Mouse (Mus musculus) gastrocnemius, postnatal 10 days (tissue): ENCODE measurements around the gene Ano10. TPM values are rescaled to one million over a fixed set of nuclear protein-coding genes. Genes with fewer than 3 reads are reported as not detected.

Experiments
- DNase-seq: peaks from one replicate; pipeline ENCODE4 v3.0.0; 2021; ENCODE audit warnings: mixed read lengths
- total RNA-seq, 2 experiments: library from RNA; stranded (reverse); gene quantifications; 2 replicates each; pipeline ENCODE4 v1.2.3; 2021

Ano10 gene
- total RNA-seq, 2 experiments from 2014 or later, result 47.5 to 48.6 TPM

DNA sequence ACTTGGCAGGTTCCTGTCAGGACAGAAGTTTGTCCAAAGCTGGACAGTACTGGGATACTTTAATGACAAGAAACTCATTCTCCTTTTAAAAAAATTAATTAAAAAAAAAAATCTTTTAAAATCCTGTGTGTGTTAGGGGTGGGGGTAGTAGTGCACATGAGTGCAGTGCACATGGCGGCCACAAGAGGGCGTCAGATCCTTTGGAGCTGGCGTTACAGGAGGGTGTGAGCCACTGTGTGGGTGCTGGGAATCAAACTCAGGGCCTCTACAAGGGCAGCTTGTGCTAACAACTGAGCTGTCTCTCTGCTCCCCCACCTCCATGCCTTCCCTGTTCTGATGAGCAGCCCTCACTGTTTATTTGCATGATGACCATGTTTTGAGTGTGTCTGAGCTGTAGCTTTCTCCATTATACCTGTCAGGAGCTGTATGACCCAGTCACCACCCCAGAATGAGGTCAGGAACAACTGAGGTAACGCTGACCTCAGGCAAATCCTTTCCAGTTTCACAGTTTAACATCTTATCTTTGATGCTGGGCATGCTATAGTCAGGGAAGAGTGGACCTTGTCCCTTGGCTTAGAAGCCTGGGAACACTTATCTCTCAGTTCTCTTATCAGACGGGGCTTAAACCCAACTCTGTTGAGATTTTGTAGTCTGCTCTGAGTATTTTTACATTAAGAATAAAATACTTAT, 137.7 kb downstream of the Ano10 start:
- no peak for DNase-seq

DNA sequence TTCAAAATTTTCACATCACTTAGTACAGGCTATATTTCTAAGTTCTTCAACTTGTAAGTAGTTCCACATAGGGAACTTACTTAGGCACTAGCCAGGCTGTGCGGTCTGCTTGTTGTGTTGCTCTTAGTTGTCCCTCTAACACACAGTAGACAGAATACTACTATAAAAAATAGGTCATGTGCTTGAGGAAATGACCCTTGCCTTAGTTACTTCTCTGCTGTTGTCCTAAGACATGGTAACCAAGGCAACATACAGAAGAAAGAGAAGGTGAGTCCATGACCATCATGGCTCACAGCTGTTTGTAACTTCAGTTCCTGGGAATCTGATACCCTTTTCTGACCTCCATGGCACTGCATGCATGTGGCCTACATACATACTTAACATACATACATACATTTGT, 139.0 kb downstream of the Ano10 start:
- no peak for DNase-seq

DNA sequence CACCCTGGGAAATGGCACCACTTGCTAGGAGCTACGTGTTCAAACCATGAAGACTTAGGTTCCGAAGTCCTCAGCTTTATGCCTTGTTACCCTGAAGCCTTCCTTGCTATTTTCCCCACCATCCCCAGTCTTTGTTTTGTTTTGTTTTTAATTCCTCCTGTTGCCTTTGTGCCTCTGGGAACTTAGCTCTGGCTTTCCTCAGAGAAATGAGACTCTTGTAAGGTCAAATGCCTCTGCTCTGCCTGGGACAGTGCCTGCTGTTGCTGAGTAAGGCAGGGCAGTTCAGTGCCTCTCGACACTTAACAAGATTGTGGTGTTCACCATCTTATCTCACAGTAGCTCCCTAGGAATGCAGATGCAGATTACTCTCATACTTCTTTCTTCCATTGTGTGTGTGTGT, 140.8 kb downstream of the Ano10 start:
- no peak for DNase-seq

DNA sequence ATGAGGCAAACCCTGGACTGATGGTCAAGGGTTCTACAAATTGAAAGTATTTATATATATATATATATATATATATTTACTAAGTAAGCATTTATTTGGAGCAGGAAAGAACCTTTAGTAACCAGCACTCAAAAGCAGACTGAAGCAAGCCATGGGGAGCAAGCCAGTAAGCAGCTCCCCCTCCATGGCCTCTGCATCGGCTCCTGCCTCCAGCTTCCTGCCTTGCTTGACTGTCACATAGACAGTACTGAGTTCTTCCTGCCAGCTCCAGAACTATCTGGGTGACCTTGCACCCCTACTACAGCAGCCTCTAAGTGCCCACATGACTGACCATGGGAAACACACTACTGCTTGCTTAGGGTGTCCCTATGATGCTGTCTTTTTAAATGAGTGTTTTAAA, 141.7 kb downstream of the Ano10 start:
- no peak for DNase-seq

DNA sequence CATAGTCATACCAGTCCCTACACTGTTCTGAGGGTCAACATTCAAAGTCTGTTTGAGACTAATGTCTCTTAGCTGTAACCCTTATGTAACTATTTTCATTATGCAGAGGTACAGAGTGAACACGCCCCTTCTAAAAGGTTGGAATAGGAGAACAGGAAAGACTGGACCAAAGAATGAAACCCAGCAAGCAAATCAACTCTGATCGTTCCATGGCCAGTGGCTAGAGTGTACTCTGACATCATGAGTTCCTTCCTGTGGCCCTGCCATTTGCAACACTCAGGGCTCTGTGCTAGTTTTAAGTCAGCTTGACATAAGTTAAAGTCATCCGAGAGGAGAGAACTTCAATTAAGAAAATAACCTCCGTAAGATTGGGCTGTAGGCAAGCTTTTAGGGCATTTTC, 142.2 kb downstream of the Ano10 start:
- no peak for DNase-seq

DNA sequence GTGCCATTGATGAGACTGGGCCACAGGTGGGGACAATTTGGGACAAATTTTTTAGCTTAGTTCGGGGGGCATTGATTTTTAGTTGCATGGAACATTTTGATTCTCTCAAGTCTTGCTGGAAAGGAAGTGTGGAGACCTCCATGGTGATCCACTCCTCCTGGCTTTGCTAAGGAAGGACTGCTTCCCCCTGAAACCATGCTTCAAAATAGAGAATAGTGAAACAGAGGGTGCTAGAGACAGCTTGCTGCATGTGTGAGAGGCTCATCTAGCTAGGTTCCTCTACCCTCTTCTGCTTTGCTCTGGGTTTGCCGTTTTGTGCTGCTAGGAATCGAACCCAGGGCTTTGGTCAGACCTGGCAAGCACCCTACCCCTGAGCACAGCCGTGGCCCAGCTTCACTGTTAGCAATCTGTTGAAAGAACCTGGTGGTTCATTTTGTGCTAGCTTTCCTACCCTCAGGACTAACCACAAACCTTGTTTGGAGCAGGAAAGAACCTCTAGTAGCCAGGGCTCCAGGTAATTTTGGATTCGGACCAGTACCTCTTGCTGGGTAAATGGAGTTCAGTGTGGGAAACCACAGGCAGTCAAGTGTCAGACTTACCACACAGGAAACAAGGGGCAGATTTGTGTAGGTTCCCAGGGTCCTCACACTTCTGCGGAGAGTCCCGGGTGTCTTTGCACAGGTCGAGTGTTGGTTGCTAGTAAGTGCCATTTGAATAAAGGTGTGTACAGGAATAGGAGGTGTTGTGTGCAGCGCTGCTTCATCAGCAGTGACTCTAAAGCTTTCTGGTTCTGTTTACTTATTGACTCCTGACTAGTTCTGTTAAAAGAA, 144.0 kb downstream of the Ano10 start:
- no peak for DNase-seq

DNA sequence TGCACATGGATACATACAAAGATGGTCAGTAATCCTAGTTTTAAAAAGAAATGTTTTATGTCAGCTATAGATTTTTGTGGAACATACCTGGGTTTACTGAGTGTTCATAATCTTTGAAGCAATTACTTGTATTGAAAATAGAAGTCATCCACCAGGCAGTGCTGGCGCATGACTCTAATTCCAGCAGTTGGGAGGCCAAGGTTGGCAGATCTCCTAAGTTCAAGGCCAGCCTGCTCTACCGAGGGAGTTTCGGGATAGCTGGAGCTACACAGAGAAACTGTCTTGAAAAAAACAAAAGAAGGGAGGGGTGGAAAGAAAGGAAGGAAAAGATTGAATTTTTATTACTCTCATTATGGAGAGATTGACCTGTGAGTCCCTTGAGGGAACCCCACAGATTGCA, 145.9 kb downstream of the Ano10 start:
- DNase-seq, result no peak

DNA sequence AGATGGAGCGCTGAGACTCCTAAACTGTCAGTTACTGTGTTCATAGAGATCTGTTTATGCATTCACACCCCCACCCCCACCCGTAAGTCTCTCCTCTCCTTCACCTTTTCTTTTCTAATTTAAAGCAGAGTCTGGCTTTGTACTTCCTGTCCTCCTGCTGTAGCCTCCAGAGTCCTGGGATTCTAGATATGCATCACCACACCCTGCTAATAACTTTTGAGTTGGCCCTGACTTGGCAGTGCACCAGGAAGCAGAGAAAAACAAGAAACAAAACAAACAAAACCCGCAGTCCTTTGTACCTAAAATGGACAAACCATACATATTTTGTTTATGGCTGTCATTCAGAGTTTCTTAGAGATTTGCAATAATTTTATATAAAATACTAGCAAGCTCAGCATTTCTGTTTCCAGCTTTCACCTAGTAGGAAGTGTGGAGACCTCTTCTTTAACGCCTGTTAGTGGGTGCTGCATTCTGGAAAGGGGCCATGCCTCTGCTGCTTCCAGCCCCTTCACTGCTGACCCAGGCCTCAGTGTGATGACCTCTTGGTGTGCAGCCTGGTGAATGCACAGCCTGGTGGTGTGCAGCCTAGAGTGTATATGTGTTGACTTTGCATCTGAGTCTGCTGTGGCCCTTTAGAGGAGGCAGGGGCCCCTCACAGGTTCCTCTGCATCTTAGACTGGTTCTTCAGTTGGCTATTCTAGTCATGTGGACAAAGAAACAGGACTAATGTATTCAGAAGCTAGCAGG, 147.9 kb downstream of the Ano10 start:
- no peak for DNase-seq

DNA sequence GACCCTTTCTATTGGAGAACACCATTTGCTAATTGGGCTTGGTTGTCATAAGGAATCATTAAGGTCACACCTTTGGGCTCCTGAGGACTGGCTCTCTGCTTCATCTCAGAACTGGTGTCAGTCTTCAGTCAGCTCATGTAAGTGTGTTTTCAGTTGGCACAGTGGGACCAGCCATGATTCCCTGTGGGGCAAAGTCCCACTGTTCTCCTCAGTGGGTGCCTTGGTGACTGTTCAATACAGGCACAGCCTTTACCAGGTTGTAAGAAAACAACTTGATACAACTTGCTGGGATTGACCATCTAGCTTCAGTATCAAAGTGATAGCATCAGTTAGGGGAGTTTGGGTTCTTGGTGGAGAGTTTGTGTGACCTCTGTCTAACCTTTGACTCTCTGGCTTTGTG, 148.5 kb downstream of the Ano10 start:
- no peak for DNase-seq

DNA sequence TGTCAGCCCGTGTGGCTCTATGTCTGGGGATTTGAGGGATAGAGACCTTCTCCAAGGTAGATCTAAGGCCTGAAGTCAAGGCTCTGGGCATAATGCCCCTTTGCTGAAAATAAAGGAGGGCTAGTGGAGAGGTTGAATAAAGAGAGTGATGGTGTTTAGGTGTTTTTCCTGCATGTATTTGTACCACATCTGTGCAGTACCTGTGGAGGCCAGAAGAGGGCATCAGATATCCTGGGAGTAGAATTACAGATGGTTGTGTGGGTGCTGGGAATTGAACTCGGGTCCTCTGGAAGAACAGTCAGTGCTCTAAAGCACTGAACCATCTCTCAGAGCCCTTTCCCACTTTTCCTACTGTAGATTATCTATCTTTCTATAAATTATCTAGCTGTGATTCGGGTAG, 149.4 kb downstream of the Ano10 start:
- DNase-seq, result no peak

DNA sequence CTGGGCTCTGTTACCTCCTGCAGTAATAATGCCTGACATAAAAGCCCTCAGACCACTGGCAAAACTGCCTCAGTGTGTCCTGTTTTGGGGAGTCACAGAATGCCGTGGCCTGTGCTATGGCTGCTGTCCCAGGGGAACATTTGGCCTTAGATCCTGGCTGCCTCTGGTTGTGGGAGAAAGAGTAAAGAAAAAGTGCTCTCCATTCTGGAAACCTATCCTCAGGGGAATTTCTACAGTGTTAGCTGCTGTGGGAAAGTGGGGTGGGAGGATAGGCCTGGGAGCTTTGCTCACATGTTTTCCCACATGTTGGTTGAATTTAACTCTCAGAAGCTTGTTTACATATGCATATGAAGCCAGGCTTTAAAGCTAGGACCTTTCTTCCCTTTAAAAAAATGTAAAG, 151.0 kb downstream of the Ano10 start:
- no peak for DNase-seq

DNA sequence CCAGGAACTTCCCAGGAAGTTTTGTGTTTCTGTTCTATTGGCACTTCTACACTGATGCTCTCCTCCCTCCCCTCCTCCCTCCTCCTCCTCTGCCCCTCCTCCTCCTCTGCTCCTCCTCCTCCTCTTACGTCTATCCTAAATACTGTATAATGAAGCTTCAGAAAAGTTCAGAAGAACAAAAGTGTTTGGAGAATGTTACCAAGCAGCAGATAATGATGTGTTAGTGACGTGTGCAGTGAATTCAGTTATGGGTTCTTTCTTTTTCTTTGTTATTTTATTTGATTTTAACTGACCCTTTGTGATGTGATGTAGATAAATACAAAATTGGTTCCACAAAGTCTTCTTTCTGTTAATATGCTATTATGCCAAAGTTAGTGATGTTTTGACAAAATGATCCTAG, 155.0 kb downstream of the Ano10 start:
- DNase-seq, result no peak

DNA sequence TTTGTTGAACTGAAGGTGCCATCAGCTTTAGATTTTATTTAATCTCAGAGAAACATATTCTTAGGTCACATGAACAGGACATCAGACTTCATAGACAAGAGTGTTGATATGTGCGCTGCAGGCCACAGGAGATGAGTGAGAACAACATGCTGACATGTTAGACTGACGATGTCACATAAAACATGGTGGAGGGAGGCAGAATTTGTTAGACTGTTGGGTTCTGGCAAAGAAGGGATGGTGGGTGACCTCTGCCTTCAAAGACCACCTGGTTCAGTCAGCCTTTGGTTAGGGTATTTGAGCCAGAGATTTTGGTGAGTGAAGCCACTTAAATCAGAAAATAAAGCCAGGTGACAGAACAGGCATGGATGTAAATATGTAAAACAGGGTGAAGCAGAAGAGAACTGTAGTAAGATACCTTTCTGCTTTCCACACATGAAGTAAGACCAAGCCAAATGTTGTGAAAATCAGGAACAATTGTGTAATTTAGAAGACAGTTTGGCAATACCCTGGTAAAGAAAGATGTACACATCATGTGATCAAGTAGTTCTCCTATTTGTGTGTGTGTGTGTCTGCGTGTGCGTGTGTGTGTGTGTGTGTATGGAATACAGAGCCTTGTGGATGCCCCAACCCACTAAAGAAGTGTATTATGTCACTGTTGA, 155.7 kb downstream of the Ano10 start:
- DNase-seq, result no peak

DNA sequence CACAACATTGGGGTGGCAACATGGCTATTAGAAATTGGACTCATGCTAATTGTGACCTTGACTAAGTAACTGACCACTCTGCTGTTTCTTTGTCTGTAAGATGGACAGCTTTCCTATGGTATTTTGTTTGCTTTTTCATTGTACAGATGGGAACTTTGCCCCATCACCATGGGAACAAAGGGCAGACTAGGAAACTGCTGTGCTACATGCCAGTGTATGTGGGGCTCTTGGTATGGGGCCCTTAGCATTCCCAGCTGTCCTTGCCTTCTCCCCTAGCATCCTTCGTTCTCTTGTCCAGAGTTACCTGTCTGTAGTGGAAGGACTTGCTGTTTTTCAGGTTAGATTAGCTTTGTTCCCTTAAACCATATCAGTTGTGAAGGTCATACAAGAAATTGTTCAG, 156.3 kb downstream of the Ano10 start:
- DNase-seq, result no peak

DNA sequence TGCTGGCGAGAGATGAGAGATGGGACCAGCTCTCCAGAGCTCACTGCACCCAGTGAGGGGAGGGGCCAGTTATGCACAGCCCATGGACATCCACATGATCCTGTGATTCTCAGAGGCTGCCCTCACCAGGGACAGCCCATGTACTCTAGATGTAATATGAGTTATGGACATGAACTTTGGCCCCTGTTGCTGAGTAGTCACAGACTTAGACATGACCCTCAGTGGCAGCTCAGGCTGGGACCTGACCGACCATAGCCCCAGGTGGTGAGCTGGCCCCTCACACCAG, 158.4 kb downstream of the Ano10 start:
- DNase-seq, result no peak

DNA sequence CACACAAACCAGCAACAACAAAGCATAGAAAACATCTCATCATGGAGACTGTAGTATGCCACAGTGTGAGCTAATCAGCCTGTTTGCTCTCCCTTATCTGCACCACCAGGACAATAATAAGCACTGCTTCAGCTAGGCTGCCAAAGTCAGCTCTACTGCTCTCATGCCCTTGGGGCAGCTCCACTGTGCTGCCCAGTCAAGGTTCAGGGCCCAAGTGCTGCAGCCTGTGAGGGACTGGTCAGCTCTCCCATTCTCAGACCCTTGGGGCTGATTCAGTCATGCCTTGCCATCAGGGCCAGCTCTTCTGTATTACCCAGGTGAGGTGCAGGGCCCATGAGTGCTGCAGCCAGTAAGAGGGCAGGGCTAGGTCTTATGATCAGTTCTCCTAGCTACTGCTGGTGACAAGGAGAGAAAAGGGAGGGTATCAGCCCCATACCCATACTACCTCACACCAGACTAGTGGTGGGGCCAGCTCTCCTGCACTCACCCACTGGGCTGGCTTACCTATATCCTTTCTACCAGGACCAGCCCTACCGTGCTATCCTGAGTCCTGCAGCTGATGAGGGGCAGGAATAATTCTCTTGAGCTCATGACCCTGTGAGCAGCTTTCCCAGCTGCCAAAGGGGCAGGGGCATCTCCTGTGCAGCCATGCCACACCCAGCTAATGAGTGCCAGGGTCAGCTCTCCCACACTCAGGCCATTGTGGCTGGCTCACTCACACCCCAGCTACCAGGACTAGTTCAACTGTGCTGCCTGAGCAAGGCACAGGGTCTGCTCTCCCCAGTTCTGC, 158.9 kb downstream of the Ano10 start:
- DNase-seq, result no peak

DNA sequence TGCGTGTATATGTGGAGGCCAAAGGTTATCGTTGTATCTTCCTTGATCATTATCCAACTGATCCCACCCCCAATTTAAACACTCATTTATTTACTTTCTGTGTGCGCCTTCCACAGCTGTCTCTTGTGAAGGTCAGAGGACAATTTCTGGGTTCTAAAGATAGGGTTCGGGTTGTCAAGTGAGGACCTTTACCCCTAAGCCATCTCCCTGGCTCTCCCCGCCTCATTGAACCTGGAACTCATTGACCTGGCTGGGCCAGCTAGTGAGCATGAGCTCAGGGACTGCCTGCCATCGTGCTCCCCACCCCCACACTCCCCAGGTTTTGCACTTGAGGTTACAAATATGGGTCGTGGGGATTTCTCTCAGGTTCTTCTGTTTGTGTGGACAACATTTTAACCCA, 162.1 kb downstream of the Ano10 start:
- DNase-seq, result no peak

DNA sequence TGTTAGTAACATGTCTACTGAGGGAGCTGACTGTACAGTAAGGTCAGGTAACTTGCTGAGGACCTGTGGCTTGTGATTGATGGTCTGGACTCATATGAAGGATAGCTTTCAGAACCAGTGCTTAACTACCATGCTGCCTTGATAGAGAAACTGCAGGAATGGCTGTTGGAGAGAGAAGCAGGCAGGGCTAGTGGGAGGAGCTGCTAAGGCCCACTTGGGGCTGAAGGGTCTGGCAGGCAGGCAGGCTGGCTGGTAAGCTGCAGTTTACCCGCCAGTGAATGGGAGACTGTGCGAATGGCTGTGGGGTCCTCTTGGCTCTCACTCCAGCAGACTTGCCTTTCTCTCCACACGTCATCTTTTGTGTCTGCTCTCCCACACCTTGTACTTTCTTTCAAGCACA, 163.6 kb downstream of the Ano10 start:
- DNase-seq, result no peak

DNA sequence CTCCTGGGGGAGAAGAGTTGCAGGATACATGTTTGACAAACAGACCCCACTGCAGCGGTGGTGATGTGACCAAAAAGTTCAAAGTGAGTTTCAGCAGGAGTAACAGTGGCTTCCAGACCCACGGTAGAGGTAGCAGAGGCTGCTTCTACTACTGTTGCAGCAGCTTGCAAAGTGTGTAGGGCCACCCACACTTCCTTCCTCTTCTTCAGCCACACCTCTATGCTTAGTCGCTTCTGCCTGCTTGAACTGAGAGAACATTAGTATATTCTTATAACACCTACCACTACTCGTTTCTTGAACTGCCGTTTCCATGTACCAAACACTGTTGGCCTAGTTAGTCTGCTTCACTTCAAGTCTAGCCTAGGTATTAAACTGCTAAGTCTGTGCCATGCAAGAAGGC, 165.5 kb downstream of the Ano10 start:
- DNase-seq, result no peak

DNA sequence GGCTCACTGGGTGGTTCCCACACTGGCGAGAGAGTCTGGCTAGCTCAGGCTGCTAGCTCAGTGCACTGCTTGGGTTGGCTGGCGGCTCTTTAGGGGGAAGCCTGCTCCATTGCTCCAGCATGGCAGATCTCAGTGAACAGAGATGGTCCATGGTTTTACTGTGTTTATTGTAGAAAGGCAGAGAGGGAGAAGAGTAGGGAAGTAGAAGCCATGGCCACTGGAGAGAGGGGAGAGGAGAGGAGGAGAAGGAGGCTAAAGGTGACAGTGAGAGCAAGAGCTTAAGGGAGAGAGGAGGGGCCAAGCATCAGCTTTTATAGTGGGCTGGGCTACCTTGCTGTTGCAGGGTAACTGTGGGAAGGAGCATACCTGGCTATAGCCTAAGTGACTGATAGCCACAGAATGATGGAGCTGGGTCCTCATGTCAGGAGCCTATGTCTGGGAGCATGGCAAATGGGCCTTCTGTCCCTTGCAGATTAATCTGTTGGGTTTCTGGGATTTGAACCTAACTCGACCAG, 166.9 kb downstream of the Ano10 start:
- no peak for DNase-seq

DNA sequence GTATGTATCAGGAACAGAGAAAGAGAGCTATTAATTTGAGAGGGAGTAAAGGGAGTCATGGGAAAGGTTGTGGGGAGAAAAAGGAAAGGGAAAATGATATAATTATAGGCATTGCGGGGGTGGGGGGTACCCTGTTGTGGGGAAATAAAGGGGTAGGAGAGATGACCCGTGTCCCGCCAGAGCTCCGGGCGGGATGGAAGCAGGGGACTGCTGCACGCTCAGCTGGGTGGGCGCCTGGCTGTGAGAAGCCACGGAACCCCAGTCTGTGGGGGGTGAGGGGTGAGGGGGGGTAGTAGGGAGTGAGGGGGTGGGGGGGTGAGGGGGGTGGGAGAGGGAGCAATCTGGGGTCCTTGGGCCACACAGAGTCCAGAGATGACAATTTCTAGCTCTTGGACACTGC, 167.4 kb downstream of the Ano10 start:
- DNase-seq, result no peak
